Mouse (Mus musculus): ENCODE results near the gene I830077J02Rik.

DNA sequence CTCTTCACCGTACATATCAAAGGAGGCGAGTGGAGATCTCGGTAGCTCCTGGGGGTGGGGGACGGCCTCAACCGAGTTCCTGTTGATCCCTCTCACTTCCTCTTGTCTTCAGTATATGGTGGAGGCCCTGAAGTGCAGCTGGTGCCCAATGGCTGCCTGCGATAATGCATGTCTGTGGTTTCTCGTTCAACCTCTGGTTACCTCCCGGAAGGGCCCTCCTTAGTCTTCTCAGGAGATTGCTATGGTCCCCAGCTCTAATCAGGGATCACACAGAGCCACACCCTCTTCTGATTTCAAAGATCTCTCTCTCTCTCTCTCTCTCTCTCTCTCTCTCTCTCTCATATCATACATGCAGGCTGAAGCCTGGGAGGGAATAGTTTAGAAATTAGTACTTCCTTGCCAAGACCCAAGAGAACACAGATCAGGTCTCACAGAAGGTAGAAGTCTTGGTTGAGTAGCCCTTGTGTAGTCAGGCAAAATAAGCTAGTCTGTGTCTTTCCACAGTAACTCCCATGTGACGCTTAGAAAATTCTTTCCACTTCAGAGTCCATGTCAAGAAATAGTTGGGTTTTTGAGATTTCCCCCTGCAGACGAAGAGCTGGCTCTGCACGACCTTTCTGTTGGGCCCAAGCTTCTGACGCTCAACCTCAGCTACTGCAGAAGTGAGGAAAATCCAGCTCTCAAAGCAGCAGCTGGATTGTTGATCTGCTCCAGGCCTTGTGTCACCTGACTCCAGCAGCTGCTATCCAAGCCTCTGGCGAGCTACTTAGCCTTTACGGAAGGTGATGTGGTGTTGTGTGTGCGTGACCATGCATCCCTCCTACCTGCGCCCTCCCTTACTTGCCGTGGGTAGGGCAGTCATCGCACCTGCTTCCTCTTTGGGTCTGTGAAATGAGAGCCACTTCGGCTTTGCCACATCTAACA lies 39.6 kb downstream of the I830077J02Rik start:
- TF ChIP-seq CTCF (conservative IDR thresholded peaks at IDR 0.05; ENCODE audit: insufficient read depth, insufficient read length, low read depth, low read length) (no peak), POLR2A (IDR thresholded peaks at IDR 0.05; ENCODE audit: low read depth, low read length) (no peak)

Measured in kidney, adult 2 months (tissue).